Mouse (Mus musculus) kidney, embryonic 16.5 days (tissue): ENCODE measurements at regions not wholly inside any gene's neighbourhood (a gene's known extent, or its start where the extent isn't known, plus 50 kb on each side); places are given as distances from the start of the nearest gene placed in this dataset.

Experiments used
- ATAC-seq: fragments of 200-750 bp; cut with Nextera tagmentation; 2 replicates; pipeline ENCODE4 v1.8.0; 2017; ENCODE audit warnings: moderate TSS enrichment; ENCODE audit not compliant: low FRiP score, low TSS enrichment
- H3K27ac ChIP-seq: fragments of 300-500 bp; sonication (generic); 2 replicates; pipeline ENCODE4 v1.5.1; 2014; ENCODE audit warnings: low read length
- H3K27me3 ChIP-seq: fragments of 300-500 bp; sonication (generic); 2 replicates; pipeline ENCODE4 v1.6.1; 2014; ENCODE audit warnings: low read length, control low read depth, mixed read lengths; ENCODE audit not compliant: insufficient read depth
- H3K36me3 ChIP-seq: fragments of 300-500 bp; sonication (generic); 2 replicates; pipeline ENCODE4 v1.6.1; 2014; ENCODE audit warnings: low read length, control low read depth, mixed read lengths; ENCODE audit not compliant: insufficient read depth
- H3K4me1 ChIP-seq: fragments of 300-500 bp; sonication (generic); 2 replicates; pipeline ENCODE4 v1.6.1; 2014; ENCODE audit warnings: low read length, control low read depth, mixed read lengths; ENCODE audit not compliant: insufficient read depth
- H3K4me2 ChIP-seq: fragments of 300-500 bp; sonication (generic); replicated peaks from 2 replicates; pipeline ENCODE4 v1.6.1; 2014; ENCODE audit warnings: low read depth, low read length
- H3K4me3 ChIP-seq: fragments of 300-500 bp; sonication (generic); 2 replicates; pipeline ENCODE4 v1.5.1; 2014; ENCODE audit warnings: mild to moderate bottlenecking, low read length
- H3K9ac ChIP-seq: fragments of 300-500 bp; sonication (generic); replicated peaks from 2 replicates; pipeline ENCODE4 v1.6.1; 2014; ENCODE audit warnings: low read length
- H3K9me3 ChIP-seq: fragments of 300-500 bp; sonication (generic); 2 replicates; pipeline ENCODE4 v1.6.1; 2016; ENCODE audit warnings: low read length, control low read depth
- WGBS: fragments of 180-500 bp; shearing (Covaris S2); extraction: QIAGEN DNeasy Blood & Tissue Kit; methylation state at CpG from one replicate; pipeline ENCODE4 v1.1.7; 2014; 5-methylcytosine and 5-hydroxymethylcytosine counted together

GRCm38 (mm10) chr13:28826284-28826683 lies 127.2 kb downstream of the Sox4 start:
- Histone ChIP-seq H3K4me3 (no peak overlapping the region), H3K36me3 (no peaks in the 10 kb centered on the region), H3K27me3 (no peaks in the 10 kb centered on the region), H3K4me2 (no peak overlapping the region), H3K9ac (no peak overlapping the region), H3K27ac (no peak overlapping the region), H3K9me3 (no peaks in the 10 kb centered on the region), H3K4me1 (peaks cover 13% of the 10 kb centered on the region; the same call in 1 of the 2 replicates)
- no peak for ATAC-seq
- WGBS: 89% methylated on average over 7 of the region's 7 CpGs

GRCm38 (mm10) chr13:28823985-28824384 lies 129.5 kb downstream of the Sox4 start:
- ATAC-seq: peak; percentile 75; the same call in 1 of the 2 replicates
- 42% methylated on average over 11 of the region's 11 CpGs for WGBS
- Histone ChIP-seq H3K4me3 (no peak overlapping the region), H3K4me2 (no peak overlapping the region), H3K27ac (no peak overlapping the region), H3K9ac (no peak overlapping the region), H3K36me3 (no peaks in the 10 kb centered on the region), H3K9me3 (no peaks in the 10 kb centered on the region), H3K27me3 (no peaks in the 10 kb centered on the region), H3K4me1 (peaks cover 6% of the 10 kb centered on the region; the same call in 1 of the 2 replicates)

GRCm38 (mm10) chr13:28823311-28823880 lies 130.1 kb downstream of the Sox4 start:
- no peak overlapping the region for H3K27ac ChIP-seq
- 68% methylated on average over 9 of the region's 9 CpGs for WGBS
- no peak; the same call in 1 of the 2 replicates for ATAC-seq
- H3K9me3 ChIP-seq: no peaks in the 10 kb centered on the region
- no peak overlapping the region for H3K4me2 ChIP-seq
- H3K36me3 ChIP-seq: no peaks in the 10 kb centered on the region
- H3K9ac ChIP-seq: no peak overlapping the region
- no peaks in the 10 kb centered on the region for H3K27me3 ChIP-seq
- peaks cover 6% of the 10 kb centered on the region; the same call in 1 of the 2 replicates for H3K4me1 ChIP-seq
- no peak overlapping the region for H3K4me3 ChIP-seq

- H3K27ac ChIP-seq: no peak overlapping the region
- no peak overlapping the region for H3K4me3 ChIP-seq
- no peaks in the 10 kb centered on the region for H3K9me3 ChIP-seq
- no peak overlapping the region for H3K9ac ChIP-seq
- 81% methylated on average over 15 of the region's 15 CpGs for WGBS
- no peak for ATAC-seq
- no peaks in the 10 kb centered on the region for H3K36me3 ChIP-seq
- no peaks in the 10 kb centered on the region for H3K27me3 ChIP-seq
- peaks cover 6% of the 10 kb centered on the region; the same call in 1 of the 2 replicates for H3K4me1 ChIP-seq
- no peak overlapping the region for H3K4me2 ChIP-seq
These were observed 132.5 kb downstream of the Sox4 start for GRCm38 (mm10) chr13:28820868-28821533.

- ATAC-seq: no peak
- no peaks in the 10 kb centered on the region for H3K36me3 ChIP-seq
- peaks cover 21% of the 10 kb centered on the region for H3K4me1 ChIP-seq
- 70% methylated on average over 4 of the region's 4 CpGs for WGBS
- H3K4me2 ChIP-seq: no peak overlapping the region
- H3K9me3 ChIP-seq: no peaks in the 10 kb centered on the region
- no peak overlapping the region for H3K9ac ChIP-seq
- H3K4me3 ChIP-seq: no peak overlapping the region
- no peak overlapping the region for H3K27ac ChIP-seq
- no peaks in the 10 kb centered on the region for H3K27me3 ChIP-seq
These were observed 139.4 kb downstream of the Sox4 start for GRCm38 (mm10) chr13:28814127-28814526.

- Histone ChIP-seq H3K9me3 (no peaks in the 10 kb centered on the region), H3K36me3 (no peaks in the 10 kb centered on the region), H3K27me3 (no peaks in the 10 kb centered on the region), H3K27ac (peak overlapping the region; percentile 57; the same call in 1 of the 2 replicates), H3K9ac (0 out of 2 replicates have a peak overlapping the region, but pooled peaks have one; percentile 15), H3K4me3 (no peak overlapping the region), H3K4me2 (no peak overlapping the region; the same call in 1 of the 2 replicates), H3K4me1 (peaks cover 21% of the 10 kb centered on the region)
- 37% methylated on average over 12 of the region's 12 CpGs for WGBS
- no peak for ATAC-seq
These were observed 141.6 kb downstream of the Sox4 start for GRCm38 (mm10) chr13:28811667-28812575.

- Histone ChIP-seq H3K4me1 (peaks cover 21% of the 10 kb centered on the region), H3K9me3 (no peaks in the 10 kb centered on the region), H3K4me3 (no peak overlapping the region), H3K4me2 (no peak overlapping the region), H3K27ac (no peak overlapping the region; the same call in 1 of the 2 replicates), H3K36me3 (no peaks in the 10 kb centered on the region), H3K27me3 (no peaks in the 10 kb centered on the region), H3K9ac (no peak overlapping the region)
- WGBS: 8% methylated on average over 2 of the region's 2 CpGs
- ATAC-seq: no peak; the same call in 1 of the 2 replicates
These were observed 142.5 kb downstream of the Sox4 start for GRCm38 (mm10) chr13:28811081-28811439.

GRCm38 (mm10) chr13:28810326-28811080 lies 143.0 kb downstream of the Sox4 start:
- Histone ChIP-seq H3K27me3 (no peaks in the 10 kb centered on the region), H3K27ac (no peak overlapping the region), H3K4me1 (peaks cover 21% of the 10 kb centered on the region), H3K4me3 (no peak overlapping the region), H3K9me3 (no peaks in the 10 kb centered on the region), H3K4me2 (no peak overlapping the region), H3K36me3 (no peaks in the 10 kb centered on the region), H3K9ac (no peak overlapping the region)
- no peak for ATAC-seq
- WGBS: 39% methylated on average over 6 of the region's 6 CpGs

- no peaks in the 10 kb centered on the region for H3K27me3 ChIP-seq
- no peaks in the 10 kb centered on the region for H3K9me3 ChIP-seq
- no peaks in the 10 kb centered on the region for H3K36me3 ChIP-seq
- H3K4me2 ChIP-seq: no peak overlapping the region
- WGBS: 69% methylated on average over 4 of the region's 4 CpGs
- peaks cover 12% of the 10 kb centered on the region; the same call in 1 of the 2 replicates for H3K4me1 ChIP-seq
- H3K27ac ChIP-seq: no peak overlapping the region
- no peak overlapping the region for H3K4me3 ChIP-seq
- ATAC-seq: no peak
- H3K9ac ChIP-seq: no peak overlapping the region
These were observed 148.2 kb downstream of the Sox4 start for GRCm38 (mm10) chr13:28805302-28805701.
